Mouse (Mus musculus) liver, embryonic 11.5 days (tissue): ENCODE measurements around the gene Cebpe. TPM values are rescaled to one million over a fixed set of nuclear protein-coding genes. Genes with fewer than 3 reads are reported as not detected.

ENCODE experiments used
- ATAC-seq: fragments of 200-750 bp; cut with Nextera tagmentation; replicated peaks from 2 replicates; pipeline ENCODE4 v1.8.0; 2017; ENCODE audit warnings: moderate number of reproducible peaks, mild to moderate bottlenecking, moderate TSS enrichment, moderate library complexity; ENCODE audit not compliant: low FRiP score
- DNase-seq: peaks from one replicate; pipeline ENCODE4 v3.0.0-alpha.2; 2017; ENCODE audit warnings: low spot score
- H3K27ac ChIP-seq: fragments of 300-500 bp; sonication (generic); 2 replicates; pipeline ENCODE4 v1.5.1; 2014; ENCODE audit warnings: mild to moderate bottlenecking, low read depth, low read length, control low read depth
- H3K27me3 ChIP-seq: fragments of 300-500 bp; sonication (generic); replicated peaks from 2 replicates; pipeline ENCODE4 v1.6.1; 2014; ENCODE audit warnings: low read length, mixed read lengths; ENCODE audit not compliant: control insufficient read depth, insufficient read depth
- H3K36me3 ChIP-seq: fragments of 300-500 bp; sonication (generic); 2 replicates; pipeline ENCODE4 v1.6.1; 2014; ENCODE audit warnings: mild to moderate bottlenecking, low read length, moderate library complexity, mixed read lengths; ENCODE audit not compliant: control insufficient read depth, insufficient read depth
- H3K4me1 ChIP-seq: fragments of 300-500 bp; sonication (generic); replicated peaks from 2 replicates; pipeline ENCODE4 v1.6.1; 2014; ENCODE audit warnings: low read length, mixed read lengths; ENCODE audit not compliant: control insufficient read depth, insufficient read depth
- H3K4me2 ChIP-seq: fragments of 300-500 bp; sonication (generic); 2 replicates; pipeline ENCODE4 v1.6.1; 2014; ENCODE audit warnings: mild to moderate bottlenecking, control low read depth, moderate library complexity
- H3K4me3 ChIP-seq: fragments of 300-500 bp; sonication (generic); 2 replicates; pipeline ENCODE4 v1.5.1; 2014; ENCODE audit warnings: low read depth, low read length, control low read depth
- H3K9ac ChIP-seq: fragments of 300-500 bp; sonication (generic); 2 replicates; pipeline ENCODE4 v1.6.1; 2014; ENCODE audit warnings: low read depth, low read length, control low read depth
- H3K9me3 ChIP-seq: fragments of 300-500 bp; sonication (generic); 2 replicates; pipeline ENCODE4 v1.6.1; 2016; ENCODE audit warnings: low read length, inconsistent platforms, mixed read lengths; ENCODE audit not compliant: control insufficient read depth
- WGBS: fragments of 180-500 bp; shearing (Covaris S2); extraction: QIAGEN DNeasy Blood & Tissue Kit; methylation state at CpG from one replicate; pipeline ENCODE4 v1.1.7; 2014; 5-methylcytosine and 5-hydroxymethylcytosine counted together
- polyA plus RNA-seq: library from polyadenylated mRNA; unstranded; fragments of >200 nt; fragmentation: Nextera tagmentation; extraction: Ambion mirVana; gene quantifications from 2 replicates; pipeline ENCODE4 v1.2.1, GENCODE M21; 2014

The Cebpe gene
- polyA plus RNA-seq, 1 experiment from 2014 or later = 3.1 TPM

- Histone ChIP-seq H3K9me3 (no peaks in the 10 kb centered on the region), H3K4me3 (no peak overlapping the region), H3K4me1 (0 out of 2 replicates have a peak, but pooled peaks cover 7% of the 10 kb centered on the region), H3K4me2 (no peak overlapping the region), H3K36me3 (peaks cover 36% of the 10 kb centered on the region), H3K27me3 (no peaks in the 10 kb centered on the region), H3K9ac (no peak overlapping the region), H3K27ac (no peak overlapping the region)
- 83% methylated on average over 16 of the region's 16 CpGs for WGBS
- ATAC-seq = no peak
- DNase-seq = no peak
Measured at GRCm38 (mm10) chr14:54678657-54679304, 33.2 kb downstream of the Cebpe start.

DNA sequence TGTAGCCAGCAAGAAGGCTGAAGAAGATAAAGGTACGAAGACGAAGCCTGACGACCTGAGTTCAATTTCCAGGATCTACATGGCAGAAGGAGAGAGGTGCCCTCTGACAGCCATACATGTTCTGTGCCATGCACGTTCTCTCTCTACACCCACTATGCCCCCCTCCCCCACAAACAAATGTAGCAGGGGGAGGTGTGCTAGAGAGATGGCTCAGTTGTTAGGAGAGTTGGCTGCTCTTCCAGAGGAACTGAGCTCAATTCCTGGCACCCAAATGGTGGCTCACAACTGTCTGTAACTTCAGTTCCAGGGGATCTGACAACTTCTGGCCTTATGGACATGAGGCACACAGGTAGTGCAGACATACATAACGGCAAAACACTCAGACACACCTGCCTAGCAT, 35.7 kb downstream of the Cebpe start:
- Histone ChIP-seq H3K4me2 (no peak overlapping the region), H3K9ac (no peak overlapping the region)

GRCm38 (mm10) chr14:54674317-54674716, 37.7 kb downstream of the Cebpe start:
- Histone ChIP-seq H3K27me3 (no peaks in the 10 kb centered on the region), H3K4me1 (0 out of 2 replicates have a peak, but pooled peaks cover 3% of the 10 kb centered on the region), H3K27ac (no peak overlapping the region), H3K4me3 (no peak overlapping the region), H3K4me2 (no peak overlapping the region), H3K36me3 (peaks cover 30% of the 10 kb centered on the region), H3K9me3 (no peaks in the 10 kb centered on the region), H3K9ac (no peak overlapping the region)
- no peak for DNase-seq
- WGBS = 68% methylated on average over 2 of the region's 2 CpGs
- no peak for ATAC-seq

More for the DNA sequence above, 35.7 kb downstream of the Cebpe start:
- H3K4me3 ChIP-seq = no peak overlapping the region
- no peak for ATAC-seq
- WGBS = 95% methylated on average over 5 of the region's 5 CpGs
- H3K36me3 ChIP-seq = peaks cover 29% of the 10 kb centered on the region
- H3K27ac ChIP-seq = no peak overlapping the region
- no peaks in the 10 kb centered on the region for H3K9me3 ChIP-seq
- H3K27me3 ChIP-seq = no peaks in the 10 kb centered on the region
- DNase-seq = no peak
- H3K4me1 ChIP-seq = 0 out of 2 replicates have a peak, but pooled peaks cover 3% of the 10 kb centered on the region

- no peak for DNase-seq
- WGBS = 69% methylated on average over 4 of the region's 4 CpGs
- H3K36me3 ChIP-seq = peaks cover 31% of the 10 kb centered on the region
- H3K4me3 ChIP-seq = no peak overlapping the region
- no peaks in the 10 kb centered on the region for H3K9me3 ChIP-seq
- H3K4me1 ChIP-seq = no peaks in the 10 kb centered on the region
- H3K9ac ChIP-seq = no peak overlapping the region
- no peak overlapping the region for H3K27ac ChIP-seq
- no peak for ATAC-seq
- H3K27me3 ChIP-seq = no peaks in the 10 kb centered on the region
- no peak overlapping the region for H3K4me2 ChIP-seq
Measured at GRCm38 (mm10) chr14:54669381-54669780, 42.6 kb downstream of the Cebpe start.

DNA sequence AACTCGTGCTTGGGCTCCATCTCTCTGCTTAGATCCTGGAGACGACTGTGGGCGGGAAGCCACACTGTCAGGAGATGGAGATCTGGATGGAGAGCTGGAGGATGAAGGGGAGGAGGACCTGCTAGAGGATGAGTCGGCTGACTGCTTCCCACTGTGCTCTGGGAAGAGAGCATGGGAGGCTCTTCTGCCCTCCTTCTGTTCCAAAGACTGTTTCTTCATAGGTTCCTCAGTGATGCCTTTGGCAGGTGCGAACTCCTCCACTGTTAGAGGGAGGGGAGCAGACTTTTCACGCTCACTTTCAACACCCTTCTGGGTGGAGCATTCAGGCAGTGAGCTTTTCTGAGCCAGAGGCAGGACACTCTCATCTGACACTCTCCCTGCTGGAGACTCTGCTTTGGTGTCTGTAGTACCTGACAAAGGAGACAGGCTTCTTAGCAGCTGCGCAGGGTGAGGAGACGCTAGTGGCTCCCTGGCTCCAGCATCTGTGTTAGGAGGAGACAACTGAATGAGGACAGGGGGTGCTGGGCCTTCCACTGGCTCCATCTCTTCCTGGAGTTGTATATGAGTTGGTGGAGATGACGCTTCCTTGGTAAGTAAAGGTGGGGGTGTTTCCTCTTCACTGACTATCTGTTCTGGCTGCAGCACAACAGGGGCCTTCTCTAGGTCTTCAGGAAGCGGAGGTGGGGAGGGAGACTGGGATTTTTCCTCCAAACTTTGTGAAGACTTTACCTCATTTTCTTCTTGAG, 47.3 kb downstream of the Cebpe start:
- Histone ChIP-seq H3K4me1 (no peaks in the 10 kb centered on the region), H3K36me3 (peaks cover 49% of the 10 kb centered on the region), H3K4me3 (no peak overlapping the region), H3K4me2 (no peak overlapping the region), H3K9me3 (no peaks in the 10 kb centered on the region), H3K27ac (no peak overlapping the region), H3K27me3 (no peaks in the 10 kb centered on the region), H3K9ac (no peak overlapping the region)
- 87% methylated on average over 10 of the region's 10 CpGs for WGBS
- ATAC-seq = no peak
- no peak for DNase-seq

Other genes starting within 250 kb of the Cebpe start
- gene Lrp10, start 248.0 kb downstream of the Cebpe start, polyA plus RNA-seq = 38.6 and 41.3 TPM in 2 replicates
- gene Rem2, start 236.1 kb downstream of the Cebpe start, polyA plus RNA-seq = 0.29 and 0.78 TPM in 2 replicates
- gene Prmt5, start 194.6 kb downstream of the Cebpe start, polyA plus RNA-seq = 98.0 and 108 TPM in 2 replicates
- gene Haus4, start 157.6 kb downstream of the Cebpe start, polyA plus RNA-seq = 71.6 and 76.4 TPM in 2 replicates
- gene Ajuba, start 134.6 kb downstream of the Cebpe start, polyA plus RNA-seq = 15.0 and 17.8 TPM in 2 replicates
- 5.6 and 5.8 TPM in 2 replicates for gene 4931414P19Rik, start 106.2 kb downstream of the Cebpe start, polyA plus RNA-seq
- gene Psmb5, start 94.2 kb downstream of the Cebpe start, polyA plus RNA-seq = 411 and 417 TPM in 2 replicates
- not detected in 2 replicates for gene Psmb11, start 90.7 kb downstream of the Cebpe start, polyA plus RNA-seq
- gene Gm17606, start 71.2 kb downstream of the Cebpe start, polyA plus RNA-seq = not detected in 2 replicates
- gene Cdh24, start 70.8 kb downstream of the Cebpe start, polyA plus RNA-seq = 1.7 and 1.9 TPM in 2 replicates
- 76.1 and 81.1 TPM in 2 replicates for gene 1700123O20Rik, start 26.0 kb downstream of the Cebpe start, polyA plus RNA-seq
- 98.8 and 109 TPM in 2 replicates for gene Acin1, start 25.2 kb downstream of the Cebpe start, polyA plus RNA-seq
- 0.07 TPM in 1 of 2 replicates, not detected in the other for gene Gm29776, start 13.3 kb downstream of the Cebpe start, polyA plus RNA-seq
- 6.8 and 7.1 TPM in 2 replicates for gene Slc7a8, start 69.8 kb upstream of the Cebpe start, polyA plus RNA-seq
- gene Rnf212b, start 102.0 kb upstream of the Cebpe start, polyA plus RNA-seq = not detected in 2 replicates
- 5.2 and 5.5 TPM in 2 replicates for gene Homez, start 158.8 kb upstream of the Cebpe start, polyA plus RNA-seq
- gene Ppp1r3e, start 165.4 kb upstream of the Cebpe start, polyA plus RNA-seq = 1.1 and 2.1 TPM in 2 replicates
- gene Bcl2l2, start 171.2 kb upstream of the Cebpe start, polyA plus RNA-seq = 2.0 and 2.1 TPM in 2 replicates
- 0.27 TPM in 1 of 2 replicates, not detected in the other for gene Gm20521, start 171.3 kb upstream of the Cebpe start, polyA plus RNA-seq
- gene Pabpn1, start 180.3 kb upstream of the Cebpe start, polyA plus RNA-seq = 117 and 132 TPM in 2 replicates
- gene Slc22a17, start 201.0 kb upstream of the Cebpe start, polyA plus RNA-seq = 10.5 and 14.0 TPM in 2 replicates
- gene Efs, start 214.0 kb upstream of the Cebpe start, polyA plus RNA-seq = 5.5 and 6.7 TPM in 2 replicates
- not detected in 2 replicates for gene Il25, start 220.5 kb upstream of the Cebpe start, polyA plus RNA-seq
- 0.21 TPM in 1 of 2 replicates, not detected in the other for gene Cmtm5, start 224.1 kb upstream of the Cebpe start, polyA plus RNA-seq